Mouse (Mus musculus) frontal cortex, postnatal 25 days (tissue): Measurements from ENCODE around the gene Usp28.

Experiments used
- DNase-seq, 2 experiments: peaks; one replicate each; pipeline ENCODE4 v3.0.0; 2022; ENCODE audit warnings: low spot score in 2 of 2

Gene Usp28

GRCm38 (mm10) chr9:49023956-49024355 is 38.8 kb downstream of the Usp28 start:
- DNase-seq, result no peak

GRCm38 (mm10) chr9:49024529-49024928 is 39.4 kb downstream of the Usp28 start:
- no peak for DNase-seq

- DNase-seq, result peak in 1 of 2 experiments; percentile 9
Observed at GRCm38 (mm10) chr9:49034764-49035163, 49.6 kb downstream of the Usp28 start.

GRCm38 (mm10) chr9:49050901-49051300 is 65.7 kb downstream of the Usp28 start:
- DNase-seq, result no peak

GRCm38 (mm10) chr9:49051349-49051748 is 66.2 kb downstream of the Usp28 start:
- peak; percentile 21 to 25 for DNase-seq

GRCm38 (mm10) chr9:49054028-49054427 is 68.9 kb downstream of the Usp28 start:
- no peak for DNase-seq

GRCm38 (mm10) chr9:49055333-49056205 is 70.4 kb downstream of the Usp28 start, which contains the start of gene Zw10:
Gene Zw10 (plus strand): TSS chr9:49055613.
- DNase-seq, result peak; percentile 85 to 89

GRCm38 (mm10) chr9:49076847-49077246 is 91.7 kb downstream of the Usp28 start:
- DNase-seq, result no peak

GRCm38 (mm10) chr9:49081107-49081506 is 95.9 kb downstream of the Usp28 start, which contains the start of gene Tmprss5:
Gene Tmprss5 (plus strand): TSS chr9:49081260.
- DNase-seq, result no peak

- peak; percentile 62 to 71 for DNase-seq
Observed at GRCm38 (mm10) chr9:49081561-49081960, 96.4 kb downstream of the Usp28 start.

GRCm38 (mm10) chr9:49087317-49087716 is 102.1 kb downstream of the Usp28 start:
- DNase-seq, result no peak
